Mouse (Mus musculus): ENCODE measurements around the gene Cbfa2t2.

The Cbfa2t2 gene

DNA sequence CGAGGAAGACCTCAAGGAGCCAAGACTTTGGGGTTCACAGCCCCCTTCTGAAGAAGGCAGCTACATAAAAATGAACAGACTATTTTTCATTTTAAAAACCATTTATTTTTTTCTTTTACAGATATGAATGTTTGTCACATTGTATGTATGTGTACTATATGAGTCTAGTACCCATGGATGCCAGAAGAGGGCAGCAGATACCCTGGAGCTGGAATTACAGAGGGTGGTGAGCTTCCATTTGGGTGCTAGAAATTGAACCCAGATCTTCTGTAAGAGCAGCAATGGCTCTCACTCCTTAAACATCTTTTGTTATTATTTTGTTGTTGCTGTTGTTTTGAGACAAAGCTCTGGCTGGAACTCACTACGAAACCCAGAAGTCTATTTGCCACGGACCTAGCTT, 10.8 kb upstream of the Cbfa2t2 start:
- DNase-seq (ENCODE audit: low read depth), result no peak

GRCm38 (mm10) chr2:154426188-154426904, 9.9 kb upstream of the Cbfa2t2 start:
- no peak for DNase-seq (ENCODE audit: low read depth)

GRCm38 (mm10) chr2:154426905-154427852, 9.1 kb upstream of the Cbfa2t2 start:
- DNase-seq (ENCODE audit: low read depth), result no peak

DNA sequence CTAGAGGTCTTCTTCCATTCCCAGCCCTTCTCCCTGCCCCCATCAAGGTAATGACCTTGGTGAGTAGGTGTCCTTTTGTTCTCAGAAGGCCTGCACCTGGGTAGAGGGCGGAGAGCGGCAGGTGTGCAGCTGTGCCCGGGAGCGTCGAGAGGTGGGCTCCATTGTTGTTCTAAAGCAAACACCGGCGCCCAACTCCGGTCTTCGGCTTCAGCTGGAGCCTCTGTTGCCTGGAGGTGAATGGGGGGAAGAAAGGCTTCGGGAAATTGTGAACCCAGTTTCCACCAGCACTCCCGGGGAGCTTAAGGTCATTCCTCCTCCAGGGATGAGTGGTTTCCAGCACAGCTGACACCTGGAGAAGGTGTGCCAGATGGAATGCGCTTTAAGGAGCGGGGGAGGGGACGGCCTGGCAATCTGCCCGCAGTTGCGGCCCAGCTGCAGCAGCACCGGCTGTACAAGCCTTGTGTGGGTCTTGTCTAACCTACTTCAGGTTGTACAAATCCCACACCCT, 8.4 kb upstream of the Cbfa2t2 start:
- no peak for DNase-seq (ENCODE audit: low read depth)

GRCm38 (mm10) chr2:154430566-154430965, 5.7 kb upstream of the Cbfa2t2 start:
- DNase-seq (ENCODE audit: low read depth), result no peak

DNA sequence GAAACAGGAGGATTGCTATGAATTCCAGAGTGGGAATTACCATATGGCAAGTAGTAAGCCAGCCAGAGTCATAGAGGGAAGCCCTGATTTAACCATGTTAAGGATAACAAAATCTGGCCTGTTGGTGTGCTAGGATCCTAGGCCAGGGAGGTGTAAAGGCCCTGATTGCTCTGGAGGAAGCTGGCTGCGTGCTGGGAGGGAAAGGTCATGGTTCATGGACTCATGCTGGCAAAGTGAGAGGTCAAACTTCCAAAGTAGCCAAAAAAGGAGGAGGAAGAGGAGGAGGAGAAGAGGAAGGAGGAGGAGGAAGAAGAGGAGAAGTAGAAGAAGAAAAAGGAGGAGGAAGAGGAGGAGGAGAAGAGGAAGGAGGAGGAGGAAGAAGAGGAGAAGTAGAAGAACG, 3.6 kb upstream of the Cbfa2t2 start:
- DNase-seq (ENCODE audit: low read depth), result no peak

DNA sequence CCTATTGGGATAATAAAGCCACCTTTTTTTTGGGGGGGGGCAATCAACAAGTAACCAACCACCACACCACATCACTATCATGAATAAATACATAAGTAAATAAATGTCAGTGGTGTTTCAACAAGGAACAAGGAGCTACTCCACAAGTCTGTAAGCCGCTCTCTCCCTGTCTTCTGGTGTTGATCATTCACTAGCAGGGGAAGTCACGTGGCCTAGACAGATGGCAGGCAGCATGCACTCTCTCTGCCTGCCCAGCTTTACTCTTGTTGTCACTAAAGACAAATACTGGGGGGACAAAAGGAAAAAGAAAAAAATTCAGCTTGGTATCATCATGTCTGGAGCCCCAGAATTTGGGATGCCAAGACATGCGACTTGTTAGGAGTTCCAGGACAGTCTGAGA, 2.9 kb upstream of the Cbfa2t2 start:
- no peak for DNase-seq (ENCODE audit: low read depth)

- DNase-seq (ENCODE audit: low read depth), result no peak
These were observed 1.6 kb upstream of the Cbfa2t2 start for GRCm38 (mm10) chr2:154434690-154435089.

DNA sequence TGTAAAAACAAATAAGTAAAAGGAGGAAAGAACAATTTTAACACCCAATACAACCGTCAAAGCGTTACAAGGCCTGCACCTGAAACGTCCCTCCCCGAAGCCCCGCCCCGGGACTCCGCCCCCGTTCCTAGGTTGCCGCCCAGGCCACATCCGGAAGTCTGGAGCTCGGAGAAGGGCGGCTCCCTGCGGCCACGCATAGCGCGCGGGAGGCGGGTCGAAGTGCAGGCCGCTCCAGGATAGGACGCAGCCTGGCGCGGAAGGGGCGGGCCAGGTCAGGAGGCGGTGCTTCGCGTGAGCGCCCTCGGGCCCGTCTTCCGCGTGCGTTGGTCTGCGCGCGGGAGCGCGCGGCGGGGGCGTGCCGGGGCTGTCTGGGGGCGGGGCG, 214 bp upstream of the Cbfa2t2 start:
- DNase-seq (ENCODE audit: low read depth), result peak; percentile 98

DNA sequence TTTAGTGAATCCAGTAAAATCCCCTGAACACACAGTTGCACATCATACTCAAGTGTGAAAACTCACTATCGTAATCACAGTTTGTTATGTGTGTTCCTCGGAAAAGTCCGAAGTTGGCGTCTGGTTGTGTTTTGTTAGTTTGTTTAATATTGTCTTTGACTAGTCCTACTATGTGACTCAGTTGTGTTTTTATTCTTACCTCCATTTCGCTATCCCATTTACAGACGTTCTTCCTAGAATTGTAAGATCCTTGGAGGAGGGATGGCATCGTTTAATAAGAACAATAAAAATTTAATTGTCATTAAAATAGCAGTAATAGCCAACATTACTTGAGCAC, 878 bp downstream of the Cbfa2t2 start:
- DNase-seq (ENCODE audit: low read depth), result no peak

DNA sequence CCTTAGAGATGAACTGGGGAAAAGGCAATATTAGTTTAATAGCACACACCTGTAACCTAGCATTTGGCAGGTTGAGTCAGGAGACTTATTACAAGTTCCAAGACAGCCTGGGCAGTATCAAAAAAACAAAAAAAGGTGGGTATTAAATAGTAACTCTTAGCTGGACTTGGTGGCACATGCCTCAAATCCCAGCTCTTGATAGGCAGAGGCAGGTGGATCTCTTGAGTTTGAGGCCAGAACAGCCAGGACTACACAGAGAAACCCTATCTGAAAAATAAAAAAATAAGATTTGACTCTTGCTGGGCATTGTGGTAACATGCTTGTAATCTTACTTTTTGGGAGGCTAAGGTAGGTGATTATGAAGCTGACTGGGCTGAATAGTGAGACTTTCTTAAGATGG, 4.2 kb downstream of the Cbfa2t2 start:
- DNase-seq (ENCODE audit: low read depth), result no peak

GRCm38 (mm10) chr2:154447821-154448220, 11.5 kb downstream of the Cbfa2t2 start:
- DNase-seq (ENCODE audit: low read depth), result no peak

GRCm38 (mm10) chr2:154448633-154449032, 12.4 kb downstream of the Cbfa2t2 start:
- DNase-seq (ENCODE audit: low read depth), result no peak

DNA sequence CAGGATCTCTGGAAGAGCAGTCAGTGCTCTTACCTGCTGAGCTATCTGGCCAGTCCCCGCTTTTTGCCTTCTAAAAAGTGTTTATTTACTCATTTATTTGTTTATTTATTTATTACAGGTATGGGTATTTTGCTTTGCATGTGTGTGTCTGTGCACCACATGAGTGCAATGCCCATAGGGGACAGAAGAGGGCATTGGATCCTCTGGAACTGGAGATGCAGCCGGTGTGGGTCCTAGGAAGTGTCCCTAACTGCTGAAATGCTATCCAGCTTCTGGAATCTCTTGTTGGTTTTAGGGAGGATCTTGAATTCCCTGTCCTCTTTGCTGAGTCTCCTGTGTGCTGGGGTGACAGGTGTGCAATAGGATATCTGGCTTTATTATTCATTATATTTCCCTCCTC, 16.7 kb downstream of the Cbfa2t2 start:
- no peak for DNase-seq (ENCODE audit: low read depth)

DNA sequence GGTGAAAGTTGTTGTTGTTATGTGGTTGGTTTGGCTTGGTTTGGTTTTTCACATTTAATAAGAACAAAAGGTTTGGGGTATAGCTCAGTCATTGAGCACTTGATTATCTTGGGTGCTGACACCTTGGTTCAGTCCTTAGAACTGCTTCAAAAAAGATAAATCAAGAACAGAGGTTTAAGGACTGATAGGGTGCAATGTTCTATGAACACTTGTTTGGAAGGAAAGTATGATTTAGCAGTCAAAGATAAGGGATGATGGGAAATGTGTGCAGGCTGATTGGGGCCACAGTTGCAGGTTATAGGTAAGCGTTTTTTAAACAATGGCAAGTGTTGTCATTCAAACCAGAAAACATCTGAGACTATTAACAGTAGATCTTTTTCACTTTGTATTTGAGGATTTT, 17.8 kb downstream of the Cbfa2t2 start:
- DNase-seq (ENCODE audit: low read depth), result no peak

- no peak for DNase-seq (ENCODE audit: low read depth)
These were observed 18.3 kb downstream of the Cbfa2t2 start for GRCm38 (mm10) chr2:154454605-154455004.

- no peak for DNase-seq (ENCODE audit: low read depth)
These were observed 19.5 kb downstream of the Cbfa2t2 start for GRCm38 (mm10) chr2:154455776-154456175.

GRCm38 (mm10) chr2:154456621-154457020, 20.3 kb downstream of the Cbfa2t2 start:
- no peak for DNase-seq (ENCODE audit: low read depth)

DNA sequence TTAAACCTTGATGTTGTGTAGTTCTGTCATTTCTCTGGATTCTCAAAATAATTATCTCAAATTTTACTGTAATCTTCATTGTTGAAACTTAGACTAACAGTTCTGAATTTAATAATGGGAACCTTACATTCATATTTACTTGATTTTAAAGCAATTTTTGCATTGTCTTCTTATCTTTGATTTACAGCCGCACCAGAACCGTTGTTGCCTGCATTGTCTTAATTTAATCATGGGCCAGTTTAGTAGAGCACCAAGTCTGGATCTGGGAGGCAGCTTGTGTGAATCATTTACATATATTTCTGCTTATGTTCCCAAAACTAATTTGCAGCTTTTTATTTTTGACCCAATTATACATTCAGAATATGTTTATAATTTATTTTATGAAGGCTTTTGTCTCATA, 23.0 kb downstream of the Cbfa2t2 start:
- DNase-seq (ENCODE audit: low read depth), result no peak

- no peak for DNase-seq (ENCODE audit: low read depth)
These were observed 23.6 kb downstream of the Cbfa2t2 start for GRCm38 (mm10) chr2:154459851-154460250.

- no peak for DNase-seq (ENCODE audit: low read depth)
These were observed 27.4 kb downstream of the Cbfa2t2 start for GRCm38 (mm10) chr2:154463621-154464198.

DNA sequence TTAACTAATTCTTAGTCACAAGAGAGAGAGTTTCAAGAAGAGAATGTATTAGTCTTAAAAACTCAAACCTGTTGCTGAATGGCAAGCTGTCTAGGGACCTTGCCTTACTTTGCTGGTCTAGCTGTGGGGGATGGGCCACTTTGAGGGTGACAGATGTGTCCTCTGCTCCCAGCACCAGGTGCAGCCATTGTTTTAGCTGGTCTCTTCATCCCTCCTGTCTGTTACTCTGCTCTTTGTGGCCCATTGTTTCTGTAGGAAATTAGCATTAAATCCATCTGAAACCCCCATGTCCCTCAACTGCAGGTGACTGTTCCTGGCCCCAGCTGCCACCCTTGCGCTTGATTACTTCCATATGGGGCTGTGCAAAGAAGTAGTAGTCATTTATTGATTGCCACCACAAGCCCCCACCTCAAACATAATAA, 29.6 kb downstream of the Cbfa2t2 start:
- no peak for DNase-seq (ENCODE audit: low read depth)

GRCm38 (mm10) chr2:154467139-154467538, 30.9 kb downstream of the Cbfa2t2 start:
- no peak for DNase-seq (ENCODE audit: low read depth)

All from induced T-regulatory cell, adult 2 months (primary cell).